Mouse (Mus musculus): ENCODE results near the gene Armc10. TPM values are rescaled to one million over a fixed set of nuclear protein-coding genes. Genes with fewer than 3 reads are reported as not detected.

Armc10 gene
- polyA plus RNA-seq, 1 experiment from 2014 or later: 77.1 TPM

GRCm38 (mm10) chr5:21675494-21675893 lies 29.9 kb downstream of the Armc10 start:
- Histone ChIP-seq H3K27ac (ENCODE audit: low read depth, low read length) (no peak overlapping the region), H3K4me3 (ENCODE audit: low read length) (no peak overlapping the region), H3K9me3 (ENCODE audit: control insufficient read depth, low read length) (no peaks in the 10 kb centered on the region), H3K36me3 (ENCODE audit: control insufficient read depth, insufficient read depth, low read length) (no peaks in the 10 kb centered on the region), H3K9ac (ENCODE audit: low read depth, low read length) (no peak overlapping the region), H3K27me3 (ENCODE audit: control insufficient read depth, insufficient read depth, low read length) (no peaks in the 10 kb centered on the region), H3K4me2 (replicated peaks; ENCODE audit: low read depth, low read length) (no peak overlapping the region), H3K4me1 (ENCODE audit: control insufficient read depth, insufficient read depth, low read length) (peaks cover 16% of the 10 kb centered on the region)
- no peak for ATAC-seq (ENCODE audit: low FRiP score, low TSS enrichment)
- 91% methylated on average over 23 of the region's 23 CpGs for WGBS

- no peak overlapping the region for H3K27ac ChIP-seq (ENCODE audit: low read depth, low read length)
- ATAC-seq (ENCODE audit: low FRiP score, low TSS enrichment): no peak
- WGBS: 96% methylated on average over 6 of the region's 6 CpGs
- no peak overlapping the region for H3K4me2 ChIP-seq (replicated peaks; ENCODE audit: low read depth, low read length)
- H3K4me3 ChIP-seq (ENCODE audit: low read length): no peak overlapping the region
- H3K36me3 ChIP-seq (ENCODE audit: control insufficient read depth, insufficient read depth, low read length): no peaks in the 10 kb centered on the region
- peaks cover 16% of the 10 kb centered on the region for H3K4me1 ChIP-seq (ENCODE audit: control insufficient read depth, insufficient read depth, low read length)
- no peaks in the 10 kb centered on the region for H3K27me3 ChIP-seq (ENCODE audit: control insufficient read depth, insufficient read depth, low read length)
- no peak overlapping the region for H3K9ac ChIP-seq (ENCODE audit: low read depth, low read length)
- H3K9me3 ChIP-seq (ENCODE audit: control insufficient read depth, low read length): no peaks in the 10 kb centered on the region
Observed at GRCm38 (mm10) chr5:21677939-21678338, 32.3 kb downstream of the Armc10 start.

GRCm38 (mm10) chr5:21678363-21678762 lies 32.8 kb downstream of the Armc10 start:
- 97% methylated on average over 9 of the region's 9 CpGs for WGBS
- Histone ChIP-seq H3K27me3 (ENCODE audit: control insufficient read depth, insufficient read depth, low read length) (no peaks in the 10 kb centered on the region), H3K4me3 (ENCODE audit: low read length) (no peak overlapping the region), H3K27ac (ENCODE audit: low read depth, low read length) (no peak overlapping the region), H3K9me3 (ENCODE audit: control insufficient read depth, low read length) (no peaks in the 10 kb centered on the region), H3K36me3 (ENCODE audit: control insufficient read depth, insufficient read depth, low read length) (no peaks in the 10 kb centered on the region), H3K4me1 (ENCODE audit: control insufficient read depth, insufficient read depth, low read length) (peaks cover 16% of the 10 kb centered on the region), H3K9ac (ENCODE audit: low read depth, low read length) (no peak overlapping the region), H3K4me2 (replicated peaks; ENCODE audit: low read depth, low read length) (no peak overlapping the region)
- no peak for ATAC-seq (ENCODE audit: low FRiP score, low TSS enrichment)

GRCm38 (mm10) chr5:21680029-21680428 lies 34.4 kb downstream of the Armc10 start:
- 65% methylated on average over 4 of the region's 4 CpGs for WGBS

GRCm38 (mm10) chr5:21680940-21681339 lies 35.3 kb downstream of the Armc10 start:
- no peak for ATAC-seq (ENCODE audit: low FRiP score, low TSS enrichment)

More at GRCm38 (mm10) chr5:21680029-21680428, 34.4 kb downstream of the Armc10 start:
- no peak overlapping the region for H3K27ac ChIP-seq (ENCODE audit: low read depth, low read length)
- peaks cover 6% of the 10 kb centered on the region; the same call in 1 of the 2 replicates for H3K4me1 ChIP-seq (ENCODE audit: control insufficient read depth, insufficient read depth, low read length)
- no peak overlapping the region for H3K4me2 ChIP-seq (replicated peaks; ENCODE audit: low read depth, low read length)
- H3K27me3 ChIP-seq (ENCODE audit: control insufficient read depth, insufficient read depth, low read length): no peaks in the 10 kb centered on the region
- ATAC-seq (ENCODE audit: low FRiP score, low TSS enrichment): 0 out of 2 replicates have a peak, but pooled peaks have one; percentile 43
- H3K9ac ChIP-seq (ENCODE audit: low read depth, low read length): no peak overlapping the region
- peaks cover 2% of the 10 kb centered on the region; the same call in 1 of the 2 replicates for H3K9me3 ChIP-seq (ENCODE audit: control insufficient read depth, low read length)
- H3K4me3 ChIP-seq (ENCODE audit: low read length): no peak overlapping the region
- H3K36me3 ChIP-seq (ENCODE audit: control insufficient read depth, insufficient read depth, low read length): no peaks in the 10 kb centered on the region

GRCm38 (mm10) chr5:21683811-21684210 lies 38.2 kb downstream of the Armc10 start:
- no peaks in the 10 kb centered on the region for H3K27me3 ChIP-seq (ENCODE audit: control insufficient read depth, insufficient read depth, low read length)
- H3K4me2 ChIP-seq (replicated peaks; ENCODE audit: low read depth, low read length): no peak overlapping the region
- no peak overlapping the region for H3K4me3 ChIP-seq (ENCODE audit: low read length)
- H3K9me3 ChIP-seq (ENCODE audit: control insufficient read depth, low read length): peaks cover 4% of the 10 kb centered on the region; the same call in 1 of the 2 replicates
- no peak overlapping the region for H3K9ac ChIP-seq (ENCODE audit: low read depth, low read length)
- 92% methylated on average over 9 of the region's 9 CpGs for WGBS
- H3K4me1 ChIP-seq (ENCODE audit: control insufficient read depth, insufficient read depth, low read length): peaks cover 3% of the 10 kb centered on the region; the same call in 1 of the 2 replicates
- ATAC-seq (ENCODE audit: low FRiP score, low TSS enrichment): no peak
- H3K36me3 ChIP-seq (ENCODE audit: control insufficient read depth, insufficient read depth, low read length): no peaks in the 10 kb centered on the region
- H3K27ac ChIP-seq (ENCODE audit: low read depth, low read length): no peak overlapping the region

More at GRCm38 (mm10) chr5:21680940-21681339, 35.3 kb downstream of the Armc10 start:
- Histone ChIP-seq H3K27ac (ENCODE audit: low read depth, low read length) (no peak overlapping the region), H3K4me1 (ENCODE audit: control insufficient read depth, insufficient read depth, low read length) (peaks cover 3% of the 10 kb centered on the region; the same call in 1 of the 2 replicates), H3K27me3 (ENCODE audit: control insufficient read depth, insufficient read depth, low read length) (no peaks in the 10 kb centered on the region), H3K9ac (ENCODE audit: low read depth, low read length) (no peak overlapping the region), H3K4me3 (ENCODE audit: low read length) (no peak overlapping the region), H3K9me3 (ENCODE audit: control insufficient read depth, low read length) (peaks cover 4% of the 10 kb centered on the region; the same call in 1 of the 2 replicates), H3K4me2 (replicated peaks; ENCODE audit: low read depth, low read length) (no peak overlapping the region), H3K36me3 (ENCODE audit: control insufficient read depth, insufficient read depth, low read length) (no peaks in the 10 kb centered on the region)
- WGBS: 88% methylated on average over 5 of the region's 5 CpGs

- H3K9ac ChIP-seq (ENCODE audit: low read depth, low read length): no peak overlapping the region
- ATAC-seq (ENCODE audit: low FRiP score, low TSS enrichment): no peak
- H3K4me1 ChIP-seq (ENCODE audit: control insufficient read depth, insufficient read depth, low read length): peaks cover 3% of the 10 kb centered on the region; the same call in 1 of the 2 replicates
- WGBS: 80% methylated on average over 10 of the region's 10 CpGs
- no peak overlapping the region for H3K4me2 ChIP-seq (replicated peaks; ENCODE audit: low read depth, low read length)
- no peak overlapping the region for H3K27ac ChIP-seq (ENCODE audit: low read depth, low read length)
- H3K27me3 ChIP-seq (ENCODE audit: control insufficient read depth, insufficient read depth, low read length): no peaks in the 10 kb centered on the region
- H3K9me3 ChIP-seq (ENCODE audit: control insufficient read depth, low read length): peaks cover 4% of the 10 kb centered on the region
- H3K4me3 ChIP-seq (ENCODE audit: low read length): no peak overlapping the region
- no peaks in the 10 kb centered on the region for H3K36me3 ChIP-seq (ENCODE audit: control insufficient read depth, insufficient read depth, low read length)
Observed at GRCm38 (mm10) chr5:21685001-21685400, 39.4 kb downstream of the Armc10 start.

GRCm38 (mm10) chr5:21687042-21687441 lies 41.4 kb downstream of the Armc10 start:
- no peak overlapping the region for H3K4me3 ChIP-seq (ENCODE audit: low read length)
- no peak overlapping the region for H3K27ac ChIP-seq (ENCODE audit: low read depth, low read length)
- H3K9me3 ChIP-seq (ENCODE audit: control insufficient read depth, low read length): peaks cover 4% of the 10 kb centered on the region
- no peak overlapping the region for H3K9ac ChIP-seq (ENCODE audit: low read depth, low read length)
- no peak overlapping the region for H3K4me2 ChIP-seq (replicated peaks; ENCODE audit: low read depth, low read length)
- H3K27me3 ChIP-seq (ENCODE audit: control insufficient read depth, insufficient read depth, low read length): no peaks in the 10 kb centered on the region
- H3K36me3 ChIP-seq (ENCODE audit: control insufficient read depth, insufficient read depth, low read length): no peaks in the 10 kb centered on the region
- no peak for ATAC-seq (ENCODE audit: low FRiP score, low TSS enrichment)
- WGBS: 73% methylated on average over 4 of the region's 4 CpGs
- H3K4me1 ChIP-seq (ENCODE audit: control insufficient read depth, insufficient read depth, low read length): no peaks in the 10 kb centered on the region

GRCm38 (mm10) chr5:21692230-21692629 lies 46.6 kb downstream of the Armc10 start:
- WGBS: 86% methylated on average over 5 of the region's 5 CpGs
- Histone ChIP-seq H3K9ac (ENCODE audit: low read depth, low read length) (no peak overlapping the region), H3K4me2 (replicated peaks; ENCODE audit: low read depth, low read length) (no peak overlapping the region), H3K36me3 (ENCODE audit: control insufficient read depth, insufficient read depth, low read length) (no peaks in the 10 kb centered on the region), H3K4me1 (ENCODE audit: control insufficient read depth, insufficient read depth, low read length) (no peaks in the 10 kb centered on the region), H3K27ac (ENCODE audit: low read depth, low read length) (no peak overlapping the region), H3K27me3 (ENCODE audit: control insufficient read depth, insufficient read depth, low read length) (no peaks in the 10 kb centered on the region), H3K9me3 (ENCODE audit: control insufficient read depth, low read length) (no peaks in the 10 kb centered on the region; the same call in 1 of the 2 replicates), H3K4me3 (ENCODE audit: low read length) (no peak overlapping the region)
- no peak for ATAC-seq (ENCODE audit: low FRiP score, low TSS enrichment)

Data from kidney, embryonic 14.5 days (tissue).